Mouse (Mus musculus) limb, embryonic 11.5 days (tissue): ENCODE measurements around the gene Zc3h14. TPM values are rescaled to one million over a fixed set of nuclear protein-coding genes. Genes with fewer than 3 reads are reported as not detected.

ENCODE experiments used
- ATAC-seq: fragments of 200-750 bp; cut with Nextera tagmentation; 2 replicates; pipeline ENCODE4 v1.8.0; 2017; ENCODE audit warnings: low read depth; ENCODE audit not compliant: insufficient number of reproducible peaks, low FRiP score, low TSS enrichment
- DNase-seq: peaks from one replicate; pipeline ENCODE4 v3.0.0-alpha.2; 2015; ENCODE audit warnings: low spot score
- H3K27ac ChIP-seq: fragments of 300-500 bp; sonication (generic); replicated peaks from 2 replicates; pipeline ENCODE4 v1.5.1; 2014; ENCODE audit warnings: low read depth, mild to moderate bottlenecking, low read length
- H3K27me3 ChIP-seq: fragments of 300-500 bp; sonication (generic); 2 replicates; pipeline ENCODE4 v1.6.1; 2014; ENCODE audit warnings: mild to moderate bottlenecking, low read length, mixed read lengths; ENCODE audit not compliant: control insufficient read depth, insufficient read depth
- H3K36me3 ChIP-seq: fragments of 300-500 bp; sonication (generic); 2 replicates; pipeline ENCODE4 v1.6.1; 2014; ENCODE audit warnings: mild to moderate bottlenecking, low read length, moderate library complexity, mixed read lengths; ENCODE audit not compliant: control insufficient read depth, insufficient read depth
- H3K4me1 ChIP-seq: fragments of 300-500 bp; sonication (generic); 2 replicates; pipeline ENCODE4 v1.6.1; 2014; ENCODE audit warnings: low read length, mixed read lengths; ENCODE audit not compliant: control insufficient read depth, insufficient read depth
- H3K4me2 ChIP-seq: fragments of 300-500 bp; sonication (generic); 2 replicates; pipeline ENCODE4 v1.6.1; 2014; ENCODE audit warnings: low read depth, mild to moderate bottlenecking, moderate library complexity; ENCODE audit not compliant: severe bottlenecking
- H3K4me3 ChIP-seq: fragments of 300-500 bp; sonication (generic); 2 replicates; pipeline ENCODE4 v1.5.1; 2014; ENCODE audit warnings: low read depth, low read length
- H3K9ac ChIP-seq: fragments of 300-500 bp; sonication (generic); 2 replicates; pipeline ENCODE4 v1.6.1; 2014; ENCODE audit warnings: mild to moderate bottlenecking, low read length
- H3K9me3 ChIP-seq: fragments of 300-500 bp; sonication (generic); 2 replicates; pipeline ENCODE4 v1.6.1; 2016; ENCODE audit warnings: low read length; ENCODE audit not compliant: control insufficient read depth
- WGBS: fragments of 180-500 bp; shearing (Covaris S2); extraction: QIAGEN DNeasy Blood & Tissue Kit; methylation state at CpG from one replicate; pipeline ENCODE4 v1.1.7; 2014; 5-methylcytosine and 5-hydroxymethylcytosine counted together
- polyA plus RNA-seq: library from polyadenylated mRNA; unstranded; fragments of >200 nt; fragmentation: Nextera tagmentation; extraction: Ambion mirVana; gene quantifications from 2 replicates; pipeline ENCODE4 v1.2.1, GENCODE M21; 2014

The Zc3h14 gene
- polyA plus RNA-seq, 1 experiment from 2014 or later: 158 TPM

- 92% methylated on average over 2 of the region's 2 CpGs for WGBS
Measured at GRCm38 (mm10) chr12:98835466-98835865, 88.7 kb downstream of the Zc3h14 start.

More at GRCm38 (mm10) chr12:98835466-98835865, 88.7 kb downstream of the Zc3h14 start:
- no peak for ATAC-seq
- no peak overlapping the region for H3K9ac ChIP-seq
- no peaks in the 10 kb centered on the region for H3K9me3 ChIP-seq
- H3K4me2 ChIP-seq: no peak overlapping the region
- no peak overlapping the region for H3K4me3 ChIP-seq
- no peaks in the 10 kb centered on the region for H3K27me3 ChIP-seq
- no peaks in the 10 kb centered on the region for H3K36me3 ChIP-seq
- H3K27ac ChIP-seq: no peak overlapping the region
- no peaks in the 10 kb centered on the region for H3K4me1 ChIP-seq
- DNase-seq: no peak

Other genes with a start within 250 kb of the Zc3h14 start
- gene Kcnk10, start 168.7 kb upstream of the Zc3h14 start, polyA plus RNA-seq: not detected in 2 replicates
- 25.5 and 26.1 TPM in 2 replicates for gene Spata7, start 118.8 kb upstream of the Zc3h14 start, polyA plus RNA-seq
- 6.2 and 6.5 TPM in 2 replicates for gene Ptpn21, start 9.6 kb upstream of the Zc3h14 start, polyA plus RNA-seq
- gene Eml5, start 154.5 kb downstream of the Zc3h14 start, polyA plus RNA-seq: 1.9 and 2.2 TPM in 2 replicates
- 35.1 and 35.7 TPM in 2 replicates for gene Ttc8, start 173.6 kb downstream of the Zc3h14 start, polyA plus RNA-seq